8 mouse cellular contexts compared by ENCODE assay signal in genomic region chr17:49429471-49430129, GRCm38 (mm10). TPM values are rescaled to one million over a fixed set of nuclear protein-coding genes. Genes with fewer than 3 reads are reported as not detected.
A peak's percentile ranks its signal among the peaks of the same experiment; 100 is the strongest.
DNase-seq lines count a peak whose midpoint lies in the region; ATAC-seq and TF ChIP-seq lines count a peak whose summit lies in the region.

No protein-coding gene starts in this region.

- no peak for ATAC-seq in lung, embryonic 15.5 days (ENCODE audit: borderline replicate concordance, extremely low read depth, low FRiP score, low TSS enrichment)
- ATAC-seq in forebrain, embryonic 15.5 days (replicated peaks), result no peak
- no peak for ATAC-seq in liver, embryonic 14.5 days (ENCODE audit: insufficient read depth)

- H3K4me3 ChIP-seq in lung, embryonic 15.5 days, result peak overlapping the region; percentile 83
- H3K4me3 ChIP-seq in forebrain, embryonic 15.5 days, result no peak overlapping the region
- peak overlapping the region; percentile 95 to 99 for H3K4me3 ChIP-seq in liver, embryonic 14.5 days (ENCODE audit: insufficient read depth in 1 of 2, low read depth in 2 of 2, low read length in 2 of 2)

- H3K27me3 ChIP-seq in lung, embryonic 15.5 days, result no peaks in the 10 kb centered on the region
- H3K27me3 ChIP-seq in forebrain, embryonic 15.5 days, result no peaks in the 10 kb centered on the region
- H3K27me3 ChIP-seq in liver, embryonic 14.5 days (ENCODE audit: control insufficient read depth, insufficient read depth, low read length), result no peaks in the 10 kb centered on the region

- peak overlapping the region; percentile 82 for H3K4me2 ChIP-seq in lung, embryonic 15.5 days
- H3K4me2 ChIP-seq in forebrain, embryonic 15.5 days (replicated peaks), result peak overlapping the region; percentile 90; the same call in 1 of the 2 replicates
- peak overlapping the region; percentile 83 for H3K4me2 ChIP-seq in liver, embryonic 14.5 days (ENCODE audit: low read depth)

- TF ChIP-seq CTCF in liver, embryonic 14.5 days (IDR thresholded peaks at IDR 0.05; ENCODE audit: low read depth), result no peak

- H3K9ac ChIP-seq in lung, embryonic 15.5 days, result peak overlapping the region; percentile 87; the same call in 1 of the 2 replicates
- H3K9ac ChIP-seq in forebrain, embryonic 15.5 days (replicated peaks), result no peak overlapping the region
- H3K9ac ChIP-seq in liver, embryonic 14.5 days (replicated peaks), result peak overlapping the region; percentile 99

- no peak for TF ChIP-seq EP300 in liver, embryonic 14.5 days (IDR thresholded peaks at IDR 0.05; ENCODE audit: low read depth)

- intact Hi-C loops in gastrocnemius, postnatal 14 days (cut with DNase I; ENCODE audit: low total_unique reads), result no loop called here

- H3K27ac ChIP-seq in lung, embryonic 15.5 days, result peak overlapping the region; percentile 31; the same call in 1 of the 2 replicates
- no peak overlapping the region for H3K27ac ChIP-seq in forebrain, embryonic 15.5 days (replicated peaks)
- peak overlapping the region; percentile 92 for H3K27ac ChIP-seq in liver, embryonic 14.5 days

- H3K4me1 ChIP-seq in lung, embryonic 15.5 days, result peaks cover 39% of the 10 kb centered on the region
- H3K4me1 ChIP-seq in forebrain, embryonic 15.5 days, result peaks cover 29% of the 10 kb centered on the region
- H3K4me1 ChIP-seq in liver, embryonic 14.5 days (replicated peaks; ENCODE audit: control insufficient read depth in 2 of 2, insufficient read depth in 2 of 2, low read length in 1 of 2), result peaks cover 32 to 49% of the 10 kb centered on the region in 2 experiments

- H3K36me3 ChIP-seq in lung, embryonic 15.5 days, result peaks cover 8% of the 10 kb centered on the region; the same call in 1 of the 2 replicates
- no peaks in the 10 kb centered on the region for H3K36me3 ChIP-seq in forebrain, embryonic 15.5 days
- peaks cover 20% of the 10 kb centered on the region for H3K36me3 ChIP-seq in liver, embryonic 14.5 days (replicated peaks; ENCODE audit: control insufficient read depth, insufficient read depth, low read depth)

- 71% methylated on average over 6 of the region's 6 CpGs for WGBS in lung, embryonic 15.5 days
- 90% methylated on average over 6 of the region's 6 CpGs for WGBS in forebrain, embryonic 15.5 days
- 59% methylated on average over 6 of the region's 6 CpGs for WGBS in liver, embryonic 14.5 days (ENCODE audit: insufficient replicate concordance)

- DNase-seq in cerebellum, postnatal 25 days, result peak; percentile 16 to 24
- DNase-seq in cerebellum, adult 8-10 months, result no peak
- DNase-seq in lung, adult 18-20 months, result no peak
- DNase-seq in liver, embryonic 14.5 days (ENCODE audit: low read depth in 3 of 3, low spot score in 3 of 3), result no peak
- DNase-seq in layer of hippocampus, postnatal 36 days, result no peak
- no peak for DNase-seq in gastrocnemius, postnatal 14 days

- no peaks in the 10 kb centered on the region for H3K9me3 ChIP-seq in lung, embryonic 15.5 days
- H3K9me3 ChIP-seq in forebrain, embryonic 15.5 days, result no peaks in the 10 kb centered on the region
- no peaks in the 10 kb centered on the region for H3K9me3 ChIP-seq in liver, embryonic 14.5 days (ENCODE audit: control insufficient read depth, low read length)

RNA-seq across cellular contexts. Expression of gene Mocs1, which starts 1.4 kb away (rescaled TPM):
- 5.2 and 6.2 TPM in 2 replicates for polyA plus RNA-seq in lung, embryonic 15.5 days (2015; fragmentation: Nextera tagmentation; extraction: Ambion mirVana)
- 3.0 and 4.1 TPM in 2 replicates for polyA plus RNA-seq in forebrain, embryonic 15.5 days (2015; fragmentation: Nextera tagmentation; extraction: Ambion mirVana)
- 16.2 and 17.4 TPM in 2 replicates for polyA plus RNA-seq in liver, embryonic 14.5 days (2012; rRNA removed)
- 8.0 and 10.3 TPM in 2 replicates for polyA plus RNA-seq in liver, embryonic 14.5 days (2014; fragmentation: Nextera tagmentation; extraction: Ambion mirVana)
- 10 to 100 TPM in 1 of 2 experiments, 1 to 10 TPM in 1; 9.9 to 14.2 TPM for total RNA-seq in layer of hippocampus, postnatal 36 days (2021)
- 10 to 100 TPM; 12.3 to 18.7 TPM for total RNA-seq in gastrocnemius, postnatal 14 days (2021)

Comparison
In these comparisons a context has a peak if more than half of its experiments do, and no peak if none do; other contexts are left out.
1. DNase-seq: peak in cerebellum, postnatal 25 days (2 of 2); none in cerebellum, adult 8-10 months (single experiment), lung, adult 18-20 months (0 of 2), liver, embryonic 14.5 days (0 of 3), layer of hippocampus, postnatal 36 days (0 of 2) and gastrocnemius, postnatal 14 days (single experiment).
2. Peak in every context shown above with its lines, with median percentiles within 50 percentile points of each other: H3K4me2 ChIP-seq.